Mouse (Mus musculus) heart, embryonic 14.5 days (tissue): ENCODE data around the gene Hmgb4. TPM values are rescaled to one million over a fixed set of nuclear protein-coding genes. Genes with fewer than 3 reads are reported as not detected.

ENCODE experiments used
- ATAC-seq: fragments of 200-750 bp; cut with Nextera tagmentation; 2 replicates; pipeline ENCODE4 v1.8.0; 2017; ENCODE audit warnings: low read depth, moderate TSS enrichment; ENCODE audit not compliant: insufficient number of reproducible peaks, insufficient read depth, low FRiP score
- H3K27ac ChIP-seq, 2 experiments: fragments of 200-500 bp in 1 of 2; fragments of 300-500 bp in 1 of 2; sonication (generic) in 1 of 2; replicated peaks in 1 of 2; 2 replicates each; pipeline ENCODE4 v1.5.1; 2012 to 2014; ENCODE audit warnings: low read depth in 2 of 2, low read length in 2 of 2, control low read depth in 1 of 2, mild to moderate bottlenecking in 1 of 2, mixed read lengths in 1 of 2; ENCODE audit not compliant: control insufficient read depth in 1 of 2, insufficient read depth in 1 of 2
- H3K27me3 ChIP-seq: fragments of 300-500 bp; sonication (generic); 2 replicates; pipeline ENCODE4 v1.6.1; 2014; ENCODE audit warnings: mild to moderate bottlenecking, low read length, control low read depth; ENCODE audit not compliant: control insufficient read depth, insufficient read depth
- H3K36me3 ChIP-seq: fragments of 300-500 bp; sonication (generic); 2 replicates; pipeline ENCODE4 v1.6.1; 2014; ENCODE audit warnings: mild to moderate bottlenecking, control low read depth, low read length, mixed read lengths; ENCODE audit not compliant: control insufficient read depth, insufficient read depth
- H3K4me1 ChIP-seq, 2 experiments: fragments of 200-500 bp in 1 of 2; fragments of 300-500 bp in 1 of 2; sonication (generic) in 1 of 2; 2 replicates each; pipeline ENCODE4 v1.6.1; 2012 to 2014; ENCODE audit warnings: low read length in 2 of 2, control low read depth in 1 of 2, mixed read lengths in 1 of 2; ENCODE audit not compliant: control insufficient read depth in 2 of 2, insufficient read depth in 2 of 2
- H3K4me2 ChIP-seq: fragments of 300-500 bp; sonication (generic); 2 replicates; pipeline ENCODE4 v1.6.1; 2014; ENCODE audit warnings: mild to moderate bottlenecking, low read length
- H3K4me3 ChIP-seq, 2 experiments: fragments of 200-500 bp in 1 of 2; fragments of 300-500 bp in 1 of 2; sonication (generic) in 1 of 2; 2 replicates each; pipeline ENCODE4 v1.5.1; 2012 to 2014; ENCODE audit warnings: low read length in 2 of 2, mild to moderate bottlenecking in 2 of 2, control low read depth in 1 of 2, low read depth in 1 of 2, moderate library complexity in 1 of 2; ENCODE audit not compliant: control insufficient read depth in 1 of 2, insufficient read depth in 1 of 2
- H3K9ac ChIP-seq: fragments of 300-500 bp; sonication (generic); 2 replicates; pipeline ENCODE4 v1.6.1; 2014; ENCODE audit warnings: mild to moderate bottlenecking, low read length
- H3K9me3 ChIP-seq: fragments of 300-500 bp; sonication (generic); 2 replicates; pipeline ENCODE4 v1.6.1; 2016; ENCODE audit warnings: low read length, control low read depth; ENCODE audit not compliant: control insufficient read depth
- WGBS: fragments of 180-500 bp; shearing (Covaris S2); extraction: QIAGEN DNeasy Blood & Tissue Kit; methylation state at CpG from one replicate; pipeline ENCODE4 v1.1.7; 2014; 5-methylcytosine and 5-hydroxymethylcytosine counted together
- polyA plus RNA-seq: library from polyadenylated mRNA; unstranded; fragments of >200 nt; fragmentation: Nextera tagmentation; extraction: Ambion mirVana; gene quantifications from 2 replicates; pipeline ENCODE4 v1.2.1, GENCODE M21; 2014

Hmgb4 gene
- polyA plus RNA-seq, 1 experiment from 2014 or later, result not detected

DNA sequence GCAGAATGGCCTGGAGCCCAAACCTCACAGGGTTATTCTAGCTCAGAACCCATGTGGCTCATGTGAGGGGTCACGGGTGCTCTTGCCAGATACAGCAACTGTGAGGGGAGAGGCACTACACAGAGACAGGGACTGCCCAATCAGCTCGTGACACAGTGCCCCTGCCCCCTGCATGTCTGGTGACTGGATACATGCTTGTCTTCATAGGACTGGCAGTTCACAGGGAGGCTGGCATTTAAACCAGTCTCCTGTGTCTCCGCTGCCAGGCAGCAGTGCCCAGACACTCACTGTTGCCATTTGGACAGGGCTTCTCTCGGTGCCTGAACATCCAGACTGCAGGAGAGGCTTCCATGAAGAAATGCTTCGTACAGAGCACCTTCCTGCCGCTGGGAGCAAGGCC is 11.7 kb upstream of the Hmgb4 start:
- Histone ChIP-seq H3K4me1 (peaks cover 5% of the 10 kb centered on the region in 2 experiments), H3K4me2 (no peak overlapping the region), H3K36me3 (no peaks in the 10 kb centered on the region), H3K9me3 (no peaks in the 10 kb centered on the region), H3K9ac (no peak overlapping the region), H3K27me3 (no peaks in the 10 kb centered on the region), H3K27ac (no peak overlapping the region), H3K4me3 (no peak overlapping the region)
- 60% methylated on average over 6 of the region's 6 CpGs for WGBS
- no peak for ATAC-seq

DNA sequence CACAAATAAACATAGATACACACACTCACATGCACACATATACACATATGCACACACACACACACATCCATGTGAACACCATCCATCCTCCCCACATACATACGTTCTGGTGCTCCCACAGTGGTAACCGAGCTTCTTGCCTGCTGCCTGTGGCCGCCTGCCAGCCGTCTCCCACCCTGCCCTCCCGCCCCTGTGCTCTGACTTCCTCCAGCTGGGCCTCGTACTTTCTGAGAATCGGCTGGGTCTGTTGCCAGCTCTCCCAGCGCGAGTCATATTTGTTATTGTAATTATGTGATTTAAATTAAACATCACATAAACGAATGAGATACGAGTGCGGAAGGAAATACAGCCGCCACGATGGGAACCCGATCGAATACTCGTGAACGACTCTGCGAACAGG is 10.2 kb upstream of the Hmgb4 start:
- Histone ChIP-seq H3K9ac (no peak overlapping the region), H3K36me3 (no peaks in the 10 kb centered on the region), H3K4me3 (no peak overlapping the region), H3K27ac (no peak overlapping the region), H3K4me1 (peaks cover 0 to 4% of the 10 kb centered on the region in 2 experiments; a peak in 2 of 4 replicates), H3K9me3 (no peaks in the 10 kb centered on the region), H3K4me2 (no peak overlapping the region), H3K27me3 (no peaks in the 10 kb centered on the region)
- 73% methylated on average over 19 of the region's 19 CpGs for WGBS
- ATAC-seq, result no peak

DNA sequence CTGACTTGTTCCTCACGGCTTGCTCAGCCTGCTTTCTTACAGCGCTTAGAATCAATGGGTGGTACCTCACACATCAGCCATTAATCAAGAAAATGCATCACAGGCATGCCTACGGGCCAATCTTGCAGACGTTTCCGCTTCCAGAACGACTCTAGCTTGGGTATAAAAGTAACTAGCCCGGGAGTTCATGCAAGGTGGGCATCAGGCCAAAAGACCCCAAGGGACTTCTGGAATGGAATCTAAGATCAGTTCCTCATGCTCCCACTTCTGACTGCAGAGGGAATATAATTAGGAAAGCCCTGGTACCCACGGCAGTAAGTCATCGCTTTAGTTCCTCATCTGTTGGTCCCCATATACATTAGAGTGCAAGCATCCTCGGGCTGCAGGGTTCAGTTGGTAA is 9.4 kb upstream of the Hmgb4 start:
- no peaks in the 10 kb centered on the region for H3K27me3 ChIP-seq
- H3K4me1 ChIP-seq, result peaks cover 0 to 4% of the 10 kb centered on the region in 2 experiments; a peak in 2 of 4 replicates
- H3K4me3 ChIP-seq, result no peak overlapping the region
- WGBS, result 75% methylated on average over 10 of the region's 10 CpGs
- no peak for ATAC-seq
- no peak overlapping the region for H3K27ac ChIP-seq
- H3K9me3 ChIP-seq, result no peaks in the 10 kb centered on the region
- no peak overlapping the region for H3K4me2 ChIP-seq
- no peaks in the 10 kb centered on the region for H3K36me3 ChIP-seq
- no peak overlapping the region for H3K9ac ChIP-seq

DNA sequence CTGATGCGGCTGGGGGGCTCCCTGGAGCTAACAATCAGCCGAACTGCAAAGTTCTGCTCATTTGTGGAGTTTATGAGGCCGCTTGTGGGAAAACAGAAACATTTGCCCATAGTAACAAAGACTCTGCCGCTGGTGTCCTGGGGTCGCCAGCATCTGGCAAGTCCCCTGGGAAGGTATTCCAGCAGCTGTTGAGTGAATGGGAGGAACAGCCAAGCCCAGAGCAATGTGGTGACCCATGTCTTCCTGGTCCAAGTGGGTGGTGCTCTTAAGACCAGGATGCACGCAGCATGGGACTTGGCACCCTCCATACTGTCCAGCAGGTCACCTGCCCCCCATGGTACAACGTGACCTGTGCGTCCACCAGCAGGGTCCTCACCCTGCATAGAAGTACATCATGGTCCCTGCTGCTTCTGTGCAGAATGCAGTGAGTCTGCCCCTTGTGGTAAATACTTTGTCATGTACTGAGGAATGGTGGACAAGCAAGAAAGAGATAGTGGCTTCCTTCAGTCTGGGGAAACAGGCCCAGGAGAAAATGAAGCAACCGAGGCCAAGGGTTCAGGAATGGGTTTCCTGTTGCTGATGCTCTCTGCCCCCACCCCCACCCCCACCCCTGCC is 8.6 kb upstream of the Hmgb4 start:
- H3K27ac ChIP-seq, result no peak overlapping the region
- H3K4me2 ChIP-seq, result no peak overlapping the region
- no peak overlapping the region for H3K9ac ChIP-seq
- WGBS, result 76% methylated on average over 9 of the region's 9 CpGs
- H3K36me3 ChIP-seq, result no peaks in the 10 kb centered on the region
- no peak for ATAC-seq
- no peaks in the 10 kb centered on the region for H3K9me3 ChIP-seq
- no peaks in the 10 kb centered on the region for H3K27me3 ChIP-seq
- H3K4me1 ChIP-seq, result peaks cover 0 to 4% of the 10 kb centered on the region in 2 experiments; a peak in 2 of 4 replicates
- no peak overlapping the region for H3K4me3 ChIP-seq

DNA sequence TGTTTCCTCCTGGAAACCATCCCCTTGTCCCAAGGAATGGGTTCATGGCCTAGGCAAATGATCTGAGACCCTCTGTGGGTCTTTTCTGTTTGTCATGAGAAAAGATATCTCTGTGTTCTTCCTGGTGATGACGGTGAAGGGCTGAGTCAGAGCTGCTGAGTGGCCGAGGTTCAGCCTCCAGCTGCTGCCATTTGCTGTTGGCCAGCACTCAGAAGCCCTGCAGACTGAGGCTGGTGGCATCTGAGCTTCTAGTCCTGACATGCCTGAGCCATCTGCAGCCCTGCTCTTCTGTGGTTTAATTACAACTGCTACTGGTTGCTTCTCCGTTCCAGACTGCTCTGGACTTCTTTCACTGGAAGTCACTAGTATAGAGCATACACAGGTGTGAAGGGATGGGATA is 4.6 kb upstream of the Hmgb4 start:
- Histone ChIP-seq H3K9ac (no peak overlapping the region), H3K27me3 (no peaks in the 10 kb centered on the region), H3K27ac (no peak overlapping the region), H3K9me3 (no peaks in the 10 kb centered on the region), H3K36me3 (no peaks in the 10 kb centered on the region), H3K4me1 (no peaks in the 10 kb centered on the region), H3K4me2 (no peak overlapping the region), H3K4me3 (no peak overlapping the region)
- 76% methylated on average over 3 of the region's 3 CpGs for WGBS
- no peak for ATAC-seq

DNA sequence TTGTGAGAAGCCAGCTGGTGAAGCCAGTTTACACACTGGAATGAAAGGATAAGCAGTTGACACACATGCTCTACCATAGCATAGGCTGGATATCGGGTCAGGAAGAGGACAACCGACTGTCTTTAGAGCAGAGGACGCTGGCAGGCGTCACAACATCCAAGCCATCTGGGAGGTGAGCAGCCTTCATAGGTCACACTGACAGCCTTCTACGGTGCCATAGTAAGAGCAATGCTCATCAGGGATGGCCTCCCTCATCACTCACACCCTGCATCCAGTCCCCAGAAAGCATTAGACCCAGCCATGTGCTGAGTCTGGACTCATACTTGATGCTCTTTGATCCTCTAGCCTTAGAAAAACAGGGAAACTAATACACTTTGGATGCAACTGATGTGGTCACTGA is 3.7 kb upstream of the Hmgb4 start:
- no peaks in the 10 kb centered on the region for H3K36me3 ChIP-seq
- no peak overlapping the region for H3K27ac ChIP-seq
- ATAC-seq, result no peak
- no peaks in the 10 kb centered on the region for H3K27me3 ChIP-seq
- no peak overlapping the region for H3K4me2 ChIP-seq
- H3K9me3 ChIP-seq, result no peaks in the 10 kb centered on the region
- no peak overlapping the region for H3K9ac ChIP-seq
- H3K4me1 ChIP-seq, result no peaks in the 10 kb centered on the region
- 82% methylated on average over 5 of the region's 5 CpGs for WGBS
- H3K4me3 ChIP-seq, result no peak overlapping the region

DNA sequence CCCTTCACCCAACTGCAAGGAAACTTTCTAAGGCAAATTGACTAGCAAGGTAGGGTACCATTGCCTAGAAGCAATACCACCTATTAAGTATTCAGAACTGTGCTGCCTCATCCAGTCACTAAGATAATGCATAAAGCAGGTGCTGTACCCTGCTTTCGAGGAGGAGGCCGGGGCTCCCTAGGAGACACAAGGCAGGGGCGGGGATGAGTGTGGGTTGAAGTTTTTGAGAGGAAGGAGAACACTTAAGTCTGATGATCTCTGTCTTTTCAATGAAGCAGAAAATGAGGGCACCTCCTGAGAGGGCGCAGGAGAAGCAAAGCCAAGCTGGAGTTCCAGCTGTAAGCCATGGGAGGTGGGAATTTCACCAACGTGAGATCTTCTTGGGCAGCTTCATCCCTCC is 1.5 kb downstream of the Hmgb4 start:
- H3K4me2 ChIP-seq, result no peak overlapping the region
- no peaks in the 10 kb centered on the region for H3K36me3 ChIP-seq
- WGBS, result 74% methylated on average over 5 of the region's 5 CpGs
- H3K27ac ChIP-seq, result no peak overlapping the region
- no peak overlapping the region for H3K4me3 ChIP-seq
- H3K9ac ChIP-seq, result no peak overlapping the region
- no peaks in the 10 kb centered on the region for H3K4me1 ChIP-seq
- H3K9me3 ChIP-seq, result no peaks in the 10 kb centered on the region
- no peak for ATAC-seq
- H3K27me3 ChIP-seq, result no peaks in the 10 kb centered on the region

DNA sequence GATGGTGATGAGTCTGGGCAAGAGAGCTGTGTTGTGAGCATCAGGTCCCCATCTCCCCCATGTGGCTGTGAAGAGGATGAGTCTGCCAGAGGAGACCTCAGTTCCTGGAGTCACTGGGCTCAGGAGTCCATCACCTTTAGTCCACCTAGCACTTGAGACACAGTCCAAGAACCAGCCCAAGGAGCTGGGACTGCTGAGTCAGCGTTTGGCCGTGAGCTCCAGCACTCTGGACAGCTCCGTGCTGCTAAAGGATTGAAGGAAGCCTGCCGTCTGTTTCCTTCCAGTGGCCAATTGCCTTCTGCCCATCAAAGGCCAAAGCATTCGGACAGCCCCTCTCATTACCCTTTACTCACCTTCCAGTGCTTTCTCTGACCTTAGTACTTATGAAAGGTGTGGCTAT is 12.1 kb downstream of the Hmgb4 start:
- Histone ChIP-seq H3K4me2 (no peak overlapping the region), H3K9ac (no peak overlapping the region), H3K27me3 (no peaks in the 10 kb centered on the region), H3K36me3 (no peaks in the 10 kb centered on the region), H3K9me3 (no peaks in the 10 kb centered on the region), H3K4me1 (no peaks in the 10 kb centered on the region), H3K27ac (no peak overlapping the region), H3K4me3 (no peak overlapping the region)
- WGBS, result 7% methylated on average over 5 of the region's 5 CpGs
- no peak for ATAC-seq
